1 mouse cellular context compared by ENCODE assay signal in genomic region chr7:28378769-28379651, GRCm38 (mm10).
TF ChIP-seq lines count a peak whose summit lies in the region.

No protein-coding gene starts in this region.

TF ChIP-seq in C2C12, 6 proteins besides CTCF, POLR2A, EP300 and RAD21:
- TF ChIP-seq MYOD1 (IDR thresholded peaks at IDR 0.05; ENCODE audit: control insufficient read depth, insufficient read length, low read depth) (no peak), MYOG (IDR thresholded peaks at IDR 0.05; ENCODE audit: control insufficient read depth, extremely low read depth, insufficient read length) (no peak), USF1 (IDR thresholded peaks at IDR 0.05; ENCODE audit: low read depth) (no peak), CEBPB (IDR thresholded peaks at IDR 0.05; ENCODE audit: low read depth) (no peak), MAX (IDR thresholded peaks at IDR 0.05) (no peak), FOSL1 (IDR thresholded peaks at IDR 0.05; ENCODE audit: insufficient read depth, low read length, poor library complexity, severe bottlenecking) (no peak)
